Mouse (Mus musculus): ENCODE results near the gene Aldh2.

DNA sequence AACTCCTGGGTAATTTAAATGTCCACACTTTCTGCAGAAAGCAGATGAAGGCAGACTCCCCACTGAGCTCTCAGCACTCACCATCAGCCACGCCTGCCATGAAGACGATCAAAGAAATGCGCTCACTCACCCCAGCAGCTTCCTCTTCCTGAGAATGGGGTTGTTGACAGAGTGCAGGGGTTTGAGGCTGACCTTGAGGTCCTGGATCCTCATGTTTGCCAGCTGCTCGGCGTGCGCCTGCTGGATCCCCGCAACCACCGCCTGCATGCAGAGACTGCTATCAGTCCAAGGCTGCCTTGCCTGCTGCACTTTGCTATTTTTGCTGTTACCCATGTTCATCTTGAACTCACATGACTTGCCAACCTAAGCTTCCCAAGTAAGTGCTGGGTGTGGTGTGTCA, 66.7 kb downstream of the Aldh2 start:
- no peak for TF ChIP-seq POLR2A (IDR thresholded peaks at IDR 0.05; ENCODE audit: insufficient read depth, low read length)
- no peak for TF ChIP-seq CTCF (IDR thresholded peaks at IDR 0.05; ENCODE audit: low read depth, low read length)
